Mouse (Mus musculus): Measurements from ENCODE around the gene Abcc6.
A peak's percentile ranks its signal among the peaks of the same experiment; 100 is the strongest.

Abcc6 gene

GRCm38 (mm10) chr7:45928626-45929295 lies 101.3 kb downstream of the Abcc6 start:
- no peak for DNase-seq

DNA sequence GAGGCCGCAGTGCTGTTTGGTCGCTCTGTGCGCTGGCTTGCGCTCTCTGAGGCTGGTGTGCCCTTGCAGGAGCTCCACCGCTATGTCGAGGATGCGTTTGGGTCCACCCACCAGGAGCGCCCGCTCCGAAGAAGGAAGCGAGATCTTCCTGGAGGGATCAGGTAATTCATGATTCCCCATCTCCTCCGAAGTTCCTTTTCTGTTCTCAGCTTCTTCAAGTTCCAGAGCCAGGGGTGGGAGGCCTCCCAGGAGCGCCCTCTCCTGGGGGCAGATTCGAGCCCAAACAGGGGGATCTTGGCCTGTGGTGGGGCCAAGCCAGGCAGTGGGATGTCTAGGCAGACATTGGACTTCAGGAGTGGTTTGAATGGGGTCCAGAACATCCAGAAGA lies 105.7 kb downstream of the Abcc6 start:
- no peak for DNase-seq

- DNase-seq, result peak; percentile 92
Observed at GRCm38 (mm10) chr7:45923762-45924428, 106.2 kb downstream of the Abcc6 start, which contains the start of gene Ccdc114. TSS of gene Ccdc114 (plus strand) at chr7:45924072.

DNA sequence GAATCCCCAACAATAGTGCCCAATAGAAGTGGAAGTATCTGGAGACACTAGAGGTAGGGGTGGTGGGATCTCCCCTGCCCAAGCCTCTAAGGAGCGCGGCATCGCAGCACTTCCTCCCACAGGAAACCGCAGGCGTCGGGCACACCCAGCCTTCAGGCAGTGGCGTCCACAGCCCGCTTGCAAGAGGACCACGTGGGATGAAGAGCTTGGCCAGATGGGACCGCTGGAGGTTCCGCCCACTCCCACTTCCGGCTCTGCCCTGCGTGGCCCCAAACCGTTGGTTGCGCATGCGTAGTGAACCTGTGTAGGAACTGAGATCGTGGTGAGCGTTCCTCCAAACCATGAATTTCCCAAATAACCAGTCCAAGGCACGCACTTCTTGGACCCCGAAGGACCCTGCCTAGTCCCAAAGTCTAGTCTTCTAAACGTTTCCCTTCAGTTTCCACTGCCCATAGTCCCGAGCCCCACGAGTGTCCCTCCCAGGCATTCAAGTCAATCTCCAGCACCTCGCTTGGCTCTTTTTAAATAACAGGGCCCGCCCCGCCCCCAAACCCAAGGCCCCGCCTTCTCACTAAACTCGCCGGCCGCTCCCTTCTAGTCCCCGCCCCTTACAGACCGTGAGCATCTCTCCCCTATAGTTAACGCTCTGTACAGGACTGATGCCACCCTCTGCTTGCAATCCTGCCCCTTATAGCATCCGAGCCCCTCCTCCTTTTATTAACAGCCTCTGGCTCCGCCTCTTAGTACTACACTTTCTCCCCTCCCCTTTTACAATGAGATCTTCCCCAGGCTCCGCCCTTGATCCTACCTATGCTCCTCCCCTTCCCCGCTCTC lies 107.0 kb downstream of the Abcc6 start:
- peak; percentile 96 for DNase-seq

- peak; percentile 20 for DNase-seq
Observed at GRCm38 (mm10) chr7:45921950-45922600, 108.0 kb downstream of the Abcc6 start.

DNA sequence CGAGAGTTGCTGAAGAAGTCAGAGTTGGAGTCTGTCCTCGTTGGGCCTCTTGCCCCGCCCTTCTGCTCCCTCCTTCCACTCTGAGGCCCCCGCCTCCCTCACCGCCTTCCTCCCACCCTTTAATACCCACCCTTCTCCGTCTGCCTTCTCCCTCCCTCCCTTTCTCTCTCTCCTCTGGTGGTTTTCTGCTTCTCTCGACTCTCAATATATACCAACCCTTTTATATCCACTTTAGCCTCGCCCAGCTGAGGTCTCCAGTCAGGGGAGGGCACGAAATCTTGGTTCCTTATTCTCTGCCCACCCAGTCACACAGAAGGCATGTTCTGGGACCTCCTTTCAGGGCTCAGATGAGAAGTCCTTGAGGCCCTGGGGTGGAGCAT lies 108.9 kb downstream of the Abcc6 start, which contains the start of gene Emp3:
TSS of gene Emp3 (minus strand) at position 163 of the 380 bp plus-strand sequence.
- peak; percentile 28 for DNase-seq

DNA sequence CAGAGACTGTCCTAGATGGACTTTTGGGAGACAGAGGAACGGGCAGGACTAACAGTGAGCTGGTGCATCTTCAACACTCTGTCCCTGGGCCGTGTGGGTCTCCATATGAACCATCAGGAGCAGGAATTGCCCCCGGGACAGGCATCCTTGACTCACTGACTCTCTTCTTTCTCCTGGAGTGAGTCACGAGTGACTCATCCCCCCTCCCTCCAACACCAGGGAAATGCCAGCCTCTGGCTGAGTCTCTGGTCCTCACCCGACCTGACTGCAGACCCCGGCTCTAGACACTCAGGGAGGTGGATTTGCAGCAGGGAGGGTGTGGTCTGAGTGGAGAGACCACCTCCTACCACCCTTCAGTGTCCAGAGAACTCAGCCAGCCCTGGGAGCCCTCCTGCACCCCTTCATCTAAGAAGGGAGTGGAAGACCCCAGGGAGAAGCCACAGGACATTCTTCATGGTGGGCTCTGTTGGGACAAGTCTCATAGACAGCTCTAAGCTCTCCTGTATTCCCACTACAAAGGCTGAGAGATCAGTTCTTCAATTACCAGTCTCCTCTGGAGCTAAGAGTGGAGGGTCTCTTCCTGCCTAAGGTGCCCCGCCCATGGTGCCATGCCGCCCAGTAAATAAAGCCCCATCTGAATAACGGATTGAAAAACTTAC lies 109.4 kb downstream of the Abcc6 start:
- no peak for DNase-seq

GRCm38 (mm10) chr7:45919761-45920160 lies 110.3 kb downstream of the Abcc6 start:
- no peak for DNase-seq

GRCm38 (mm10) chr7:45919083-45919671 lies 110.9 kb downstream of the Abcc6 start:
- DNase-seq, result peak; percentile 21

DNA sequence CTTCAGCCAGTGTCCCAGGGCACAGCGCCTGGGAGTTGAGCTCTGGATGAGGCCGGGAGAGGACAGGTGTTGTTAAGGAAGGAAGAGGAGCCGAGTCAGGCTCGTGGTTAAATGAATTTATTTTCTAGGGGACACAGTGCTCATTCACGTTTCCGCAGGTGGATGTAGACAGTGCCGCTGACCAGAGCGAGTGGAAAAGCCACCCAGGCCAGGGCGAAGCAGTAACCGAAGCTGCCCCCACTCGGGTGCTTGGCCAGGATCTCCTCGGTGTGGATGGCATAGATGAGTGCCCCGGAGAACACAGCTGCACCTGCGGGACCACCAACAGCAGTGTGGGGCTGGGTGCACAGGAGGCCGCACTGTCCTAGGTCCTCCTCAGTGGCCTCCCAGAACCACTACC lies 112.2 kb downstream of the Abcc6 start:
- DNase-seq, result no peak
